Mouse (Mus musculus): ENCODE measurements around the gene Myo1g.

Gene Myo1g

DNA sequence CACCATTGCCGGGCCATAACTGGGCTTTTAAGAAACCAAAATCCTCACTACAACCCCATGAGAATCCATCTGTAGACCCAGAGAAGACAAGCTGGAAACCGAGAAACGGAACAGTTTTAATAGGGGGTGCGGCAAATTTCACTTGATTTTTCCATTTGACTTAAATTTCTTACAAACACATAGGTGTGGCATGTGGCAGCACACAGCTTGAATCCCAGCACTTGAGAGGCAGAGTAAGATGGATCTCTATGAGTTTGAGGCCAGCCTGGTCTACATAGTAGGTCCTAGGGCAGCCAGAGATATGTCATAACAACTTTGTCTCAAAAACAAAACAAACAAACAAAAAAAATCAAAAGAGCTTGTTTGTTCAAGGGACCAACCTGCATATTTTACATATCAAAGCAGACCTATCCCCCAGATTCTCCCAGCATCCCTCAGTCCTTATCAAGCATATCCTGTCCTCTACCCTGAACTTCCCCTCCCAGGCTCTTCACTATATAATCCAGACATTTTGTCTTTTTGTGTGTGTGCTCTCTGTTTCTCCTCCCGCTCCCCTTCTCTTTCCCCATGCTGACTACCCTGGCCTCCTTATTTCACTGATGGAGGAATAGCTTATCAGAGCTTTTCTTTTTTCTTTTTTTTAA lies 32.6 kb downstream of the Myo1g start:
- no peak for DNase-seq (ENCODE audit: low spot score)

DNA sequence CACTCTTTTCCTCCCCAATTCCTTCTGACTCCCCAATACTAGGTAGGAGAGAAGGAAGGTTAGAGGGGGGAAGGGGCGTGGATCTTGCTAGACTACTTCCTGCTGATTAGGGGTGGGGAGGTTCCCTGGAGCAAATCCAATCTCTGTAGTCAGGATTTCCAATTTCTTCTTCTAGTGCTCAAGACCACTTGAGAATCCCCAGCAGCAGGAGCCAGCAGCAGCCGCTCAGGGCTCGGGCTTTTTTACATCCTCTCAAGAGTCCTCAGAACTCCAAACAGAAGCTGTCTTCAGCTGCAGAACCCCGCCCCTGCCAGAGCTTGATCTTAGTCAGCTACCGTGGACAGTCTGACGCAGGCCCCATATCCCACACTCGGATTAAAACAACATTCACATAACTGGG lies 33.3 kb downstream of the Myo1g start:
- DNase-seq (ENCODE audit: low spot score): no peak

GRCm38 (mm10) chr11:6486916-6487315 lies 33.8 kb downstream of the Myo1g start:
- no peak for DNase-seq (ENCODE audit: low spot score)

DNA sequence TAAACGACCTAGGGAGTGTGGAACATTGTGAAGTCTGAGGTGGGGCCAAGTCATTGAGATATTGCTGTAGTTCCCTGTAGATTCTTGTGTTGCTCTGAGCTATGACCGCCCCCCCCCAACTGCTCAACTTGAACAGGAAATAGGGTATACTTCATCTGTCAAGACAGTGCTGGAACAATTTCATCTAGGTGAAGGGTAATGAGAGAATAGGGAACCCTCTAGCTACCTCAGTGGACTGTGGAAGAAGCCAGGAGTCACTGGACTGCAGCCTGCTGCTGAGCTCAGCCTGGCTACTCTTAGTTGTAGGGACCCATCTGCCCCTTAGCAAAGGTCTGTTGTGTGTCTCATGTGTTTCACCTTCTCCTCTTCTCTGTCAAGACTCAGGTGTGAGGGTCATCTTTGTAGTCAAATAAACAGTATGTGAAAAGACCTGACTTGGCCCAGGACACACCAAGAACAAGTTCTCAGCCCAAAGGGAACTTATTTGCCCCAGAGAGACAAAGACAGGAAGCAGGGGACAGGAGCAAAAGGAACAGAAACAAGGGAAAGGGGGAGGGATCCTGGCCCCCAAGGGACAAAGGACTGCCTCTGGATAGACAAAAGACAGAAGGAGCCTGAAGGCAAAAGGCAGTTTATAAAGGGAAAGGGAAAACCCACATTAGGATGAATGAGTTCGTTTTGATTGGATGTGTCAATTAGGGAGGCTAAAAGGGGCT lies 36.4 kb downstream of the Myo1g start:
- DNase-seq (ENCODE audit: low spot score): no peak

DNA sequence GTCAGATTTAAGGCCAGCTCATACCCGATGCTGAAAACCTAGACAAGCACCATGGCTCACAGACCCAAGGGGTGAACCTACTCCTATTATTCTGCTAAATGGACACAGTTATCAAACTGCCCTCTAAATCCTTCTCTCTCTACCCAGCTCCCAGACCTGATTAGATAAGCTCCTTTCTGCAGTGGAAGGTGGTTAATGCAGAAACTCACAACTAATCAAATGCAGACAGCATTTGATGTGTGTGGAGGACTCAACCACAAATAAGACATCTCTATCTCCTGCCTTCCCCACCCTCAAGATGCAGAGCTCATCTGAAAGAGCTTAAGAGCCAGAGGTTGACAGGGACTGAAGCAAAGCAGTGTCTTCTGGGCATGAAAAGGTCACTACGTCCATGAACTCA lies 37.7 kb downstream of the Myo1g start:
- DNase-seq (ENCODE audit: low spot score): no peak

DNA sequence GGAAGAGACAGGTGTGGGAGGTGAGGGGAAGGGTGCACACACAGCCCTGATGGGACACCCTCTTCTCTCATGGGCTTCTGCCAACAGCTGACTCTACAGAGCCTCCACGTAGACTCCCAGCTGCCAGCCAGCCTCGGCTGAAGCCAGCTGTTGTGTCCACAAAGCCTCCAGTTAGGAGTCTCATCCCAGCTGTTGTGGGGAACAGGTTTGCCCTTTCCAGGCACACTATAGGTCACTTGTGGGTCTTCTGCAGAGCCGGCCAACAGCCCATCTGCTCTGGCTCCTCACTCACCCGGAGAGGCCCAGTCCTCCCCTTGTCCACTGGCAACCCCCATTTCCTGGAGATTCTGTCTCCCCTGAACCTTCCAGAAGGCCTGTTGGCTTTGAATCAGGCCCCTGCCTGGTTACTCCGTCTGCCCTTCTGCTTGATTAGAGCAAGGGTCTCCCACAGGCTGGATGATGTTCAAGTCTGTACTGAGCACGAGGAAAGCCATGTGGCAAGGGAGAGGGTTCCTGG lies 39.0 kb downstream of the Myo1g start:
- DNase-seq (ENCODE audit: low spot score): no peak

- no peak for DNase-seq (ENCODE audit: low spot score)
Measured at GRCm38 (mm10) chr11:6480681-6481405, 39.9 kb downstream of the Myo1g start.

- DNase-seq (ENCODE audit: low spot score): no peak
Measured at GRCm38 (mm10) chr11:6480191-6480590, 40.6 kb downstream of the Myo1g start.

- DNase-seq (ENCODE audit: low spot score): no peak
Measured at GRCm38 (mm10) chr11:6479231-6479630, 41.5 kb downstream of the Myo1g start.

- DNase-seq (ENCODE audit: low spot score): no peak
Measured at GRCm38 (mm10) chr11:6477350-6477749, 43.4 kb downstream of the Myo1g start.

DNA sequence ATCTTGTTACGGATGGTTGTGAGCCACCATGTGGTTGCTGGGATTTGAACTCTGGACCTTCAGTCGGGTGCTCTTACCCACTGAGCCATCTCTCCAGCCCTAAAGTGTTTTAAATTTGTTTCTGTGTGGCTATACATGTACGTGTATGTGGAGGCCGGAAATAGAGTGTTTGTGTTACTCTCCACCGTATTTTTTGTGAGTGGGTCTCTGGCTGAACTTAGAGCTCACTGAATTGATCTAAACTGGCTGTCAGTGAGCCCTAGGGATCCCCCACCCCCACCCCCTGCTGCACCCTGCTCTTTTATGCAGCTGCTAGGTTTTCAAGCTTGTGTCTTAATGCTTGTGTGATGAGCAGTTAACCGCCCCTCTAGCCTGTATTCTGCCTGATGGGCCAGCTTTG lies 43.9 kb downstream of the Myo1g start:
- no peak for DNase-seq (ENCODE audit: low spot score)

GRCm38 (mm10) chr11:6475867-6476484 lies 44.8 kb downstream of the Myo1g start, which contains the start of gene Purb:
Purb (minus strand) TSS chr11:6475917.
- DNase-seq (ENCODE audit: low spot score): peak; percentile 87

GRCm38 (mm10) chr11:6474874-6475731 lies 45.7 kb downstream of the Myo1g start:
- peak; percentile 53 for DNase-seq (ENCODE audit: low spot score)

DNA sequence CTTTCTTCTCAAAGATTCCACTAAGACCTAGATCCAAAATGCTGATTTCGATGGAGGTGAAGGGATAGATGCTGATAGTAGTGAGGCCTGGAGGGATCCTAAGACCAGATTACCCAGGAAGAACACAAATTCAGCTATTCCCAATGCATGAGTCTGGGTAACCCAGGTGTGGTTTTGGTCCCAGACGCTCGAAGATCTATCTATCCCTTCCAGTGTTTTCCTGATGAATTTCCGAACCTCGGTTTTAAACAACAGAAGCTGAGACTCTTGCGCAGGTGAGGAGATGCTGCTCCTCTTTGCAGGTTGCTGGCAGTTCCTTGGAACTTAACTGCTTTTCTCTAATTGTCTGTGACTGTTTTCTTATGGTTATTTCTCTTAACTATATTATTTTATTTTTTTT lies 46.4 kb downstream of the Myo1g start:
- DNase-seq (ENCODE audit: low spot score): no peak

DNA sequence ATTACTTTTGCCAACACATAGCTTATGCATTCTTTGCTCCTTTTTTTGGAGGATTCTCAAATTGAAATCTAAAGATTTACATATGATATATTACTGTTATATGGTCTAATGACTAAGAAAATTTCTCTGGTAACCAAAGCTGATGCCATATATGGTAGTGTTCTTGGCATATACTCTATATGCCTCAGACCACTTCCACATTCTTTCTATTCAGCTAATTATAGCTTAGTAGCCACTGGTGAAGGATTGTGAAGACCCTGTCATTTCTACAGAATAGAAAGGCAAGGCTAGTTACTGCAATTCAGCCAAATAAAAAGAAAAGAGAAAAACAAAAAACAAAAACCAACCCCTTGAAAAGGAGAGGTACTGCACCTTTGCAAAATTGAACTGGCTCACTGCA lies 48.7 kb downstream of the Myo1g start:
- no peak for DNase-seq (ENCODE audit: low spot score)

DNA sequence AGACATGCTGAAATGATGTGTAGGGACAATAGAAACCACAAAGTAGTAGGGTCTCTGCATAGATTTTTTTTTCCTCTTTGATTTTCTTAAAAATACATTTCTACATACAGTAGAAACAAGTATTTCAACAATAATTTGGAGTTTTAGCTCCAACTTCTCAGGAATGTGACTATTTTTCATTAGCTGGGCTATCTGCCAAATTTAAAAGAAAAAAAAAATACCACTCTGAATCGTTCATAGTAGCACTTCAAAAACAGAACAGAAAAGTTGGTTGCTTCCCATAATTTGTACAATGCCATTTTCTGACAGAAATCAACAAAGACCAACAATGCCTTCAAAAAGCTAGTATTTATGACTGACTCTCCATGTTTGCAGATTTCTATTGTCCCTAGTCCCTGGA lies 49.3 kb downstream of the Myo1g start:
- no peak for DNase-seq (ENCODE audit: low spot score)

DNA sequence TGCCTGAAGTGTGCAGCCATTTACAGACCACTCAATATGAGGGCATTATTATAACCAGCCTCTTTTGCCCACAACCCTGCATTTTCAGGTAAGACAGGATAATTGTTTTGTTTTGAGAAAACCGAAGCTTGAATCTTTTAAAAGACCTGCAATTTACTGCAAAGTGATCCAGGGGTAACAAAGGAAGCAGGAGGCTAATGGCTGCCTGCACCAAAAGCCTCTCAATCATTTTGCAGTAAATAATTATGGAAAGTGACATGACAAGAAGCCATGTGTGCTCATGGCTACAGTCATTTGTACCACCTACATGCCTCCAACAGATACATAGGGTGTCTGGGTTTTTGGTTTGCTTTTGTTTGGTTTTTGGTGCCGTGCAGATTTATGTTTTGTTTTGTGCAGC lies 49.7 kb downstream of the Myo1g start:
- DNase-seq (ENCODE audit: low spot score): no peak

- DNase-seq (ENCODE audit: low spot score): no peak
Measured at GRCm38 (mm10) chr11:6468541-6468940, 52.2 kb downstream of the Myo1g start.

GRCm38 (mm10) chr11:6465122-6465521 lies 55.6 kb downstream of the Myo1g start:
- DNase-seq (ENCODE audit: low spot score): peak; percentile 40

- DNase-seq (ENCODE audit: low spot score): no peak
Measured at GRCm38 (mm10) chr11:6463159-6463837, 57.5 kb downstream of the Myo1g start.

Data from yolk sac, embryonic 10.5 days (tissue).